Mouse (Mus musculus): ENCODE data around the gene Cog5. TPM values are rescaled to one million over a fixed set of nuclear protein-coding genes. Genes with fewer than 3 reads are reported as not detected.

Cog5 gene
- polyA plus RNA-seq, 1 experiment from 2014 or later: 27.2 TPM

GRCm38 (mm10) chr12:31713600-31713999 lies 58.9 kb downstream of the Cog5 start, which contains the start of gene Gpr22:
TSS of gene Gpr22 (minus strand) at chr12:31713947.
- 20% methylated on average over 6 of the region's 6 CpGs for WGBS
- peak within 1 kb of the TSS; percentile 39 for H3K9ac ChIP-seq (replicated peaks)
- H3K27ac ChIP-seq (replicated peaks): peak within 1 kb of the TSS; percentile 72
- H3K9me3 ChIP-seq: no peaks in the 10 kb centered on the region
- peak; percentile 93 for ATAC-seq (replicated peaks)
- H3K27me3 ChIP-seq: no peaks in the 10 kb centered on the region
- H3K36me3 ChIP-seq: no peaks in the 10 kb centered on the region
- H3K4me1 ChIP-seq: peaks cover 11% of the 10 kb centered on the region
- peak within 1 kb of the TSS; percentile 33 for H3K4me3 ChIP-seq
- peak within 1 kb of the TSS; percentile 19 for H3K4me2 ChIP-seq (replicated peaks)

GRCm38 (mm10) chr12:31714070-31714469 lies 59.4 kb downstream of the Cog5 start:
- no peak overlapping the region for H3K9ac ChIP-seq (replicated peaks)
- WGBS: 84% methylated on average over 3 of the region's 3 CpGs
- H3K27me3 ChIP-seq: no peaks in the 10 kb centered on the region
- peak overlapping the region; percentile 16 for H3K4me2 ChIP-seq (replicated peaks)
- H3K9me3 ChIP-seq: no peaks in the 10 kb centered on the region
- H3K4me3 ChIP-seq: peak overlapping the region; percentile 33; the same call in 1 of the 2 replicates
- peaks cover 11% of the 10 kb centered on the region for H3K4me1 ChIP-seq
- peak overlapping the region; percentile 72 for H3K27ac ChIP-seq (replicated peaks)
- no peak for ATAC-seq (replicated peaks)
- no peaks in the 10 kb centered on the region for H3K36me3 ChIP-seq

DNA sequence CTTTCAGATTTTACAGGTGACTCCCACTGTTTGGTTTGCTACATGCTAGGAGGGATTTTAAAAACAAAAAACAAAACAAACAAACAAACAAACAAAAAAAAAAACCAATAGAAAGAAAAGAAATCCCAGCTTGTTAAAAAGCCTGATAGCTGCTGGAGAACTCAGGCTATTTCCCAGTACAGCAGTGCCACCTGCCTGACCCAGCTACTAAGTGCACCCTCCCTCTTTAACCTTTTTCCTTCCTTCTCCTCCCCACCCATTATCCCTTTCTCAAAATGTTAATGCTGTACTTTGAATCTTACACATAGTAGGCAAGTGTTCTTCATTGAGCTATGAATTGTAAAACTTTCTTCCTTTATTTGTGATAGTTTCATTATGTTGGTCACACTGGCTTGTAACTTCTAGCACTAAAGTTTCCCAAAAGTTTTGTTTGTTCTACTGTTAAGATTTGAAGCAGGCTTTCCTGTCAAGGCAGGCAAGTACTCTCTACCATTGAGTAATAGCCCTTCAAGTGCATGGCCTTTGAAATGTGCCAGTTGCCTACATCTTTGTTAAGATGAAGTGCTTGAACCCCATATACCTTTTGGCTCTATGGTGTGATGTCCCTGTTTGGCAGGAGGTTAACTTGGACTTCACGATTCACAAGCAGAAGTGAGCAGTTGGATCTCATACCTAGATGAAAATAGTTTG lies 65.1 kb downstream of the Cog5 start:
- no peak overlapping the region for H3K4me3 ChIP-seq
- no peak overlapping the region for H3K4me2 ChIP-seq (replicated peaks)
- no peaks in the 10 kb centered on the region for H3K27me3 ChIP-seq
- no peak overlapping the region for H3K27ac ChIP-seq (replicated peaks)
- H3K4me1 ChIP-seq: no peaks in the 10 kb centered on the region
- ATAC-seq (replicated peaks): no peak
- no peak overlapping the region for H3K9ac ChIP-seq (replicated peaks)
- H3K36me3 ChIP-seq: no peaks in the 10 kb centered on the region
- H3K9me3 ChIP-seq: no peaks in the 10 kb centered on the region
- 90% methylated on average over 1 of the region's 1 CpGs for WGBS

- H3K4me2 ChIP-seq (replicated peaks): no peak overlapping the region
- H3K9me3 ChIP-seq: no peaks in the 10 kb centered on the region
- no peaks in the 10 kb centered on the region for H3K36me3 ChIP-seq
- 83% methylated on average over 3 of the region's 3 CpGs for WGBS
- ATAC-seq (replicated peaks): no peak
- no peak overlapping the region for H3K27ac ChIP-seq (replicated peaks)
- no peak overlapping the region for H3K9ac ChIP-seq (replicated peaks)
- no peak overlapping the region for H3K4me3 ChIP-seq
- H3K4me1 ChIP-seq: no peaks in the 10 kb centered on the region
- no peaks in the 10 kb centered on the region for H3K27me3 ChIP-seq
Observed at GRCm38 (mm10) chr12:31724576-31724975, 69.9 kb downstream of the Cog5 start.

- Histone ChIP-seq H3K4me3 (no peak overlapping the region), H3K9ac (replicated peaks) (no peak overlapping the region), H3K36me3 (no peaks in the 10 kb centered on the region), H3K4me1 (no peaks in the 10 kb centered on the region), H3K4me2 (replicated peaks) (no peak overlapping the region), H3K9me3 (no peaks in the 10 kb centered on the region), H3K27ac (replicated peaks) (no peak overlapping the region), H3K27me3 (no peaks in the 10 kb centered on the region)
- ATAC-seq (replicated peaks): no peak
- 85% methylated on average over 12 of the region's 12 CpGs for WGBS
Observed at GRCm38 (mm10) chr12:31725511-31726275, 71.0 kb downstream of the Cog5 start.

DNA sequence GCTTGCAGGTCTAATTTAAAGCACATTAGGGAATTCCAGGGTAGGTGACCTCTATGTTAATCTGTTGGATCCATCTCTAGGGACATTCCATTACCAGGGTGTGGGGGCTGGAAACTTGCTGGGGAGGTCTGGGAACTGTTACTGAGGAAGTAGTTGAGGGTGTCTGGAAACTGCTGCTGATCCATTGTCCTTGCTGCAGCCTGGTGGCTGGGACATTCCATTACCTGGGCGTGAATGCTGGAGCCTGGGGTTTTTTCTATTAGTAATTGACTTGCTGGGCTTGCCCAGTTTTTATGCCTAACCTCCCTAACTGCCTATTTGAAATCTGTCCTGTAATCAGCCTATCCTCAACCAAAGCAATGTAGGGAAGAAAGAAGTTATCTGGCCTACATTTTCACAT lies 72.0 kb downstream of the Cog5 start:
- no peaks in the 10 kb centered on the region for H3K27me3 ChIP-seq
- no peak overlapping the region for H3K27ac ChIP-seq (replicated peaks)
- H3K4me1 ChIP-seq: no peaks in the 10 kb centered on the region
- no peak overlapping the region for H3K4me3 ChIP-seq
- 45% methylated on average over 1 of the region's 1 CpGs for WGBS
- ATAC-seq (replicated peaks): no peak
- H3K4me2 ChIP-seq (replicated peaks): no peak overlapping the region
- no peaks in the 10 kb centered on the region for H3K36me3 ChIP-seq
- no peak overlapping the region for H3K9ac ChIP-seq (replicated peaks)
- H3K9me3 ChIP-seq: no peaks in the 10 kb centered on the region

DNA sequence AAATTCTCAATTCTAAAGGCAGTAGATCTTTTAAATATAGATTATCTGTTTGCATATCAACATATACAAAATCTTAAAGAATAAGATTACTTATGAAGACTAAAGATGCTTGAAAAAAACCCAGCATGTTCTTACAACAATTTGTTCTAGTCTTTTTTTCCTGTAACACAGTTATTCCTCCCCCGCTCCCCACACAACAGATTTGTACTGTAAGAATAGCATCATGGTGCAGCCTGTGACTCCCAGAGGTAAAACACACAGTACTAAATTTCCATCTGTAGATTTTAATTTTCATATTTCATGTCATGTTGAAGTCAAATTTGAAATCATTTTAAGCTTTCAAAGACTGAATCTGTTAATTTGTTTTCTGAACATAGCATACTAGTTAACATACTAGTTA lies 75.5 kb downstream of the Cog5 start:
- H3K4me2 ChIP-seq (replicated peaks): no peak overlapping the region
- WGBS: 98% methylated on average over 1 of the region's 1 CpGs
- no peak overlapping the region for H3K27ac ChIP-seq (replicated peaks)
- H3K9ac ChIP-seq (replicated peaks): no peak overlapping the region
- no peaks in the 10 kb centered on the region for H3K36me3 ChIP-seq
- H3K9me3 ChIP-seq: no peaks in the 10 kb centered on the region
- no peaks in the 10 kb centered on the region for H3K4me1 ChIP-seq
- H3K4me3 ChIP-seq: no peak overlapping the region
- H3K27me3 ChIP-seq: no peaks in the 10 kb centered on the region
- ATAC-seq (replicated peaks): no peak

GRCm38 (mm10) chr12:31734616-31735015 lies 79.9 kb downstream of the Cog5 start:
- WGBS: 89% methylated on average over 2 of the region's 2 CpGs
- no peak for ATAC-seq (replicated peaks)
- no peaks in the 10 kb centered on the region for H3K9me3 ChIP-seq
- H3K4me3 ChIP-seq: no peak overlapping the region
- H3K9ac ChIP-seq (replicated peaks): no peak overlapping the region
- H3K4me1 ChIP-seq: no peaks in the 10 kb centered on the region
- H3K27me3 ChIP-seq: no peaks in the 10 kb centered on the region
- H3K27ac ChIP-seq (replicated peaks): no peak overlapping the region
- H3K4me2 ChIP-seq (replicated peaks): no peak overlapping the region
- no peaks in the 10 kb centered on the region for H3K36me3 ChIP-seq

- H3K36me3 ChIP-seq: no peaks in the 10 kb centered on the region
- H3K4me3 ChIP-seq: no peak overlapping the region
- 87% methylated on average over 8 of the region's 8 CpGs for WGBS
- no peaks in the 10 kb centered on the region for H3K4me1 ChIP-seq
- H3K27ac ChIP-seq (replicated peaks): no peak overlapping the region
- H3K9me3 ChIP-seq: no peaks in the 10 kb centered on the region
- no peak overlapping the region for H3K9ac ChIP-seq (replicated peaks)
- no peak overlapping the region for H3K4me2 ChIP-seq (replicated peaks)
- ATAC-seq (replicated peaks): no peak
- no peaks in the 10 kb centered on the region for H3K27me3 ChIP-seq
Observed at GRCm38 (mm10) chr12:31747301-31747700, 92.6 kb downstream of the Cog5 start.

DNA sequence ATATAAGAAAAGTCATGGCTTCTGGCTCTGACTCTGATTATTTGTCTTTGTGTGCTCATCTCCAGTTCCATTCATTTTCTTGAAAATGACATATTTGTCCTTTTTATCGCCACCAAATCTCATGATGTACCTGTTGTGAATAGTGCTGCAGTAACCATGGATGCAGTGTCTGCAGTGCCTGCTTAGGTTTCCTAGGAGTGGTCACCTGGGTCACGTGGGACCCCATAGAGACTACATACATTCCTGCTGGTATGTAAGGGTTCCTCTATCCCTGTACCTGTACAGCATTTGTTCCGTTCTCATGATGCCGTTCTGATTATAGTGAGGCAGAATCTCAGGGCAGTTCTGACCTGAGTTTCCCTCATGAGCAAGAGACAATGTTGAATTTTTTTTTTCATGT lies 95.2 kb downstream of the Cog5 start:
- Histone ChIP-seq H3K9ac (replicated peaks) (no peak overlapping the region), H3K4me1 (no peaks in the 10 kb centered on the region), H3K27me3 (no peaks in the 10 kb centered on the region), H3K36me3 (no peaks in the 10 kb centered on the region), H3K9me3 (no peaks in the 10 kb centered on the region), H3K27ac (replicated peaks) (no peak overlapping the region), H3K4me2 (replicated peaks) (no peak overlapping the region), H3K4me3 (no peak overlapping the region)
- WGBS: 96% methylated on average over 4 of the region's 4 CpGs
- ATAC-seq (replicated peaks): no peak

DNA sequence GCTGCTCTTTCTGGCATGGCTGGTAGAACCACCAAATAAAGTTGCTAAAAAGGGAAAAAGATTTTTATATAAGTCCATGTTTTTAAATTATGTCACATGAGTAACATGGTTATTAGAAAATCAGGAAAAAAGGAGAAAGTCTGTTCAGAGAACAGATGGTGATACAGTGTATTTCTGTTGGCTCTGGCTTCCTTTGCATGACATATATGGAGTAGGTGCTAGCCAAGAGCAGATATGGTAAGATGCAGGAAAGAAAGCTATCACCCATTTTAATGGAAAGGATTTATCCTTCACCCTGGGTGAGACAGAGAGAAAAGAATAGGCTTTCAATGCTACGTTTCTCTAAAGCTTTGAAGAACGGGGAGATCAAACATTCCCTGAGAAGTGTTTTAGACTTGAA lies 99.8 kb downstream of the Cog5 start:
- 55% methylated on average over 2 of the region's 2 CpGs for WGBS
- Histone ChIP-seq H3K4me3 (no peak overlapping the region), H3K27ac (replicated peaks) (peak overlapping the region; percentile 25), H3K27me3 (no peaks in the 10 kb centered on the region), H3K4me2 (replicated peaks) (no peak overlapping the region), H3K9ac (replicated peaks) (no peak overlapping the region), H3K4me1 (no peaks in the 10 kb centered on the region), H3K36me3 (no peaks in the 10 kb centered on the region), H3K9me3 (no peaks in the 10 kb centered on the region)
- ATAC-seq (replicated peaks): no peak; the same call in 1 of the 2 replicates

DNA sequence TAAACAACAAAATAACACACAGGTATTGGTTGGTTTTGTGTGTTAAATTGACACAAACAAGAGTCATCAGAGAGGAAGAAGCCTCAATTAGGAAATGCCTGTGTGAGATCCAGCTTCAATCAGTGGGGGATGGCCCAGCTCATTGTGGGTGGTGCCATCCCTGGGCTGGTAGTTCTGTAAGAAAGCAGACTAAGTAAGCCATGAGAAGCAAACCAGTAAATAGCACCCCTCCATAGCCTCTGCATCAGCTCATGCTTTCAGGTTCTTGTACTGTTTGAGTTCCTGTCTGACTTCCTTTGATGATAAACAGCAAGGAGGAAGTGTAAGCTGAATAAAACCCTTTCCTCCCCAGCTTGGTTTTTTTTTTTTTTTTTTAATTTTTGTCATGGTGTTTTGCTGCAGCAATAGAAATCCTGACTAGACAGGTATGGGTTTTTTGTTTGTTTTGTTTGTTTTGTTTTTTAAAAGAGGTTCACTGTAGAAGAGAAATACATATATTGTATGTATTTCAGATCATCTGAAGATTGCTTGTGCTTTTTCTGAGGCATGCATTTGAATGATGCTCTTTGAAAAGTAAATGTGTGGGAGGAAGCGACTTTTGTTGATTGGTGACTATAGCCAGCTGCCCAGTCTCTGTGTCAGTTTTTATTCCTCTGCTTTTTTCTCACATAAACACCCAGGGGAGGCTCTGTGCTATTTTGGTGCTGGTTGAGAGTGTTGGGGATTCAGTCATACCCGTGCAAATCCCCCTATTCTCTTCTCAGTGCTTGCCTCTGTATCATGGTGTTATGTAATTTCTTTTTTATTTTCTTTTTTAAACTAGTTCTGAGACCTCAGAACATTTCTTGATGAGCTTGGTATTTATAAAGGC lies 101.5 kb downstream of the Cog5 start:
- H3K27me3 ChIP-seq: no peaks in the 10 kb centered on the region
- H3K4me2 ChIP-seq (replicated peaks): no peak overlapping the region
- no peaks in the 10 kb centered on the region for H3K36me3 ChIP-seq
- no peaks in the 10 kb centered on the region for H3K9me3 ChIP-seq
- H3K4me1 ChIP-seq: no peaks in the 10 kb centered on the region
- WGBS: 59% methylated on average over 2 of the region's 2 CpGs
- no peak overlapping the region for H3K4me3 ChIP-seq
- no peak overlapping the region for H3K9ac ChIP-seq (replicated peaks)
- ATAC-seq (replicated peaks): no peak
- H3K27ac ChIP-seq (replicated peaks): no peak overlapping the region

Data from forebrain, embryonic 15.5 days (tissue).